Mouse (Mus musculus): Measurements from ENCODE around the gene Xirp2.

- TF ChIP-seq ZNF384 (IDR thresholded peaks at IDR 0.05; ENCODE audit: low read depth, low read length) (no peak), MAFK (IDR thresholded peaks at IDR 0.05; ENCODE audit: insufficient read depth, low read depth, low read length) (no peak), CHD2 (IDR thresholded peaks at IDR 0.05; ENCODE audit: low read depth, low read length) (no peak), ZC3H11A (IDR thresholded peaks at IDR 0.05; ENCODE audit: borderline replicate concordance, low read depth, low read length) (no peak), HCFC1 (IDR thresholded peaks at IDR 0.05; ENCODE audit: borderline replicate concordance, insufficient read depth, low read length) (no peak)
Measured at GRCm38 (mm10) chr2:67447206-67447605, 1.4 kb downstream of the Xirp2 start.
